Mouse (Mus musculus): ENCODE results near the gene Trabd. TPM values are rescaled to one million over a fixed set of nuclear protein-coding genes. Genes with fewer than 3 reads are reported as not detected.
A peak's percentile ranks its signal among the peaks of the same experiment; 100 is the strongest.

Trabd gene
- polyA plus RNA-seq, 1 experiment from 2014 or later: 51.7 TPM

- H3K4me1 ChIP-seq (ENCODE audit: control insufficient read depth, insufficient read depth, low read length): no peaks in the 10 kb centered on the region
- no peak overlapping the region for H3K4me3 ChIP-seq (ENCODE audit: low read depth, low read length)
- no peaks in the 10 kb centered on the region for H3K27me3 ChIP-seq (ENCODE audit: control insufficient read depth, insufficient read depth, low read length)
- H3K4me2 ChIP-seq: no peak overlapping the region
- peaks cover 46% of the 10 kb centered on the region for H3K36me3 ChIP-seq (ENCODE audit: control insufficient read depth, insufficient read depth, low read length)
- H3K27ac ChIP-seq (ENCODE audit: low read depth, low read length): no peak overlapping the region
- H3K9ac ChIP-seq (ENCODE audit: low read depth, low read length): no peak overlapping the region
- 89% methylated on average over 13 of the region's 13 CpGs for WGBS (ENCODE audit: insufficient replicate concordance)
- H3K9me3 ChIP-seq (replicated peaks; ENCODE audit: control insufficient read depth, low read length): no peaks in the 10 kb centered on the region
- ATAC-seq (replicated peaks; ENCODE audit: insufficient number of reproducible peaks, low FRiP score, low TSS enrichment): no peak
These were observed 31.1 kb downstream of the Trabd start for GRCm38 (mm10) chr15:89106073-89106472.

- ATAC-seq (replicated peaks; ENCODE audit: insufficient number of reproducible peaks, low FRiP score, low TSS enrichment): no peak
These were observed 32.1 kb downstream of the Trabd start for GRCm38 (mm10) chr15:89106976-89107375.

GRCm38 (mm10) chr15:89110147-89110546 is 35.2 kb downstream of the Trabd start:
- H3K27ac ChIP-seq (ENCODE audit: low read depth, low read length): no peak overlapping the region
- ATAC-seq (replicated peaks; ENCODE audit: insufficient number of reproducible peaks, low FRiP score, low TSS enrichment): no peak
- H3K9ac ChIP-seq (ENCODE audit: low read depth, low read length): no peak overlapping the region
- peaks cover 26% of the 10 kb centered on the region for H3K36me3 ChIP-seq (ENCODE audit: control insufficient read depth, insufficient read depth, low read length)
- H3K4me1 ChIP-seq (ENCODE audit: control insufficient read depth, insufficient read depth, low read length): no peaks in the 10 kb centered on the region
- no peak overlapping the region for H3K4me3 ChIP-seq (ENCODE audit: low read depth, low read length)
- WGBS (ENCODE audit: insufficient replicate concordance): 78% methylated on average over 9 of the region's 9 CpGs
- H3K9me3 ChIP-seq (replicated peaks; ENCODE audit: control insufficient read depth, low read length): no peaks in the 10 kb centered on the region
- H3K27me3 ChIP-seq (ENCODE audit: control insufficient read depth, insufficient read depth, low read length): no peaks in the 10 kb centered on the region
- H3K4me2 ChIP-seq: no peak overlapping the region

More at GRCm38 (mm10) chr15:89106976-89107375, 32.1 kb downstream of the Trabd start:
- Histone ChIP-seq H3K27ac (ENCODE audit: low read depth, low read length) (no peak overlapping the region), H3K4me3 (ENCODE audit: low read depth, low read length) (no peak overlapping the region), H3K9ac (ENCODE audit: low read depth, low read length) (no peak overlapping the region), H3K9me3 (replicated peaks; ENCODE audit: control insufficient read depth, low read length) (no peaks in the 10 kb centered on the region), H3K4me1 (ENCODE audit: control insufficient read depth, insufficient read depth, low read length) (no peaks in the 10 kb centered on the region), H3K4me2 (no peak overlapping the region), H3K27me3 (ENCODE audit: control insufficient read depth, insufficient read depth, low read length) (no peaks in the 10 kb centered on the region), H3K36me3 (ENCODE audit: control insufficient read depth, insufficient read depth, low read length) (peaks cover 42% of the 10 kb centered on the region)
- 100% methylated on average over 1 of the region's 1 CpGs for WGBS (ENCODE audit: insufficient replicate concordance)

GRCm38 (mm10) chr15:89118007-89118406 is 43.1 kb downstream of the Trabd start:
- no peak overlapping the region for H3K9ac ChIP-seq (ENCODE audit: low read depth, low read length)
- H3K36me3 ChIP-seq (ENCODE audit: control insufficient read depth, insufficient read depth, low read length): peaks cover 13% of the 10 kb centered on the region
- ATAC-seq (replicated peaks; ENCODE audit: insufficient number of reproducible peaks, low FRiP score, low TSS enrichment): no peak

GRCm38 (mm10) chr15:89122649-89123366 is 47.9 kb downstream of the Trabd start, which contains the start of gene Tubgcp6:
Tubgcp6 (minus strand) TSS chr15:89123112.
- 0 out of 2 replicates have a peak, but pooled peaks cover 2% of the 10 kb centered on the region for H3K36me3 ChIP-seq (ENCODE audit: control insufficient read depth, insufficient read depth, low read length)
- H3K27ac ChIP-seq (ENCODE audit: low read depth, low read length): peak within 1 kb of the TSS; percentile 73
- peaks cover 28% of the 10 kb centered on the region for H3K4me1 ChIP-seq (ENCODE audit: control insufficient read depth, insufficient read depth, low read length)
- H3K27me3 ChIP-seq (ENCODE audit: control insufficient read depth, insufficient read depth, low read length): no peaks in the 10 kb centered on the region
- ATAC-seq (replicated peaks; ENCODE audit: insufficient number of reproducible peaks, low FRiP score, low TSS enrichment): peak; percentile 78
- under 1% methylated on average over 47 of the region's 47 CpGs for WGBS (ENCODE audit: insufficient replicate concordance)
- H3K4me3 ChIP-seq (ENCODE audit: low read depth, low read length): peak within 1 kb of the TSS; percentile 95
- H3K9ac ChIP-seq (ENCODE audit: low read depth, low read length): peak within 1 kb of the TSS; percentile 90
- no peaks in the 10 kb centered on the region for H3K9me3 ChIP-seq (replicated peaks; ENCODE audit: control insufficient read depth, low read length)
- peak within 1 kb of the TSS; percentile 71 for H3K4me2 ChIP-seq

More at GRCm38 (mm10) chr15:89118007-89118406, 43.1 kb downstream of the Trabd start:
- H3K9me3 ChIP-seq (replicated peaks; ENCODE audit: control insufficient read depth, low read length): no peaks in the 10 kb centered on the region
- no peak overlapping the region for H3K4me2 ChIP-seq
- no peak overlapping the region for H3K4me3 ChIP-seq (ENCODE audit: low read depth, low read length)
- peaks cover 20% of the 10 kb centered on the region for H3K4me1 ChIP-seq (ENCODE audit: control insufficient read depth, insufficient read depth, low read length)
- no peak overlapping the region for H3K27ac ChIP-seq (ENCODE audit: low read depth, low read length)
- no peaks in the 10 kb centered on the region for H3K27me3 ChIP-seq (ENCODE audit: control insufficient read depth, insufficient read depth, low read length)

- ATAC-seq (replicated peaks; ENCODE audit: insufficient number of reproducible peaks, low FRiP score, low TSS enrichment): no peak
- H3K4me2 ChIP-seq: peak overlapping the region; percentile 71
- WGBS (ENCODE audit: insufficient replicate concordance): 33% methylated on average over 11 of the region's 11 CpGs
- H3K36me3 ChIP-seq (ENCODE audit: control insufficient read depth, insufficient read depth, low read length): 0 out of 2 replicates have a peak, but pooled peaks cover 2% of the 10 kb centered on the region
- H3K27me3 ChIP-seq (ENCODE audit: control insufficient read depth, insufficient read depth, low read length): no peaks in the 10 kb centered on the region
- peak overlapping the region; percentile 73 for H3K27ac ChIP-seq (ENCODE audit: low read depth, low read length)
- peaks cover 31% of the 10 kb centered on the region for H3K4me1 ChIP-seq (ENCODE audit: control insufficient read depth, insufficient read depth, low read length)
- no peaks in the 10 kb centered on the region for H3K9me3 ChIP-seq (replicated peaks; ENCODE audit: control insufficient read depth, low read length)
- H3K4me3 ChIP-seq (ENCODE audit: low read depth, low read length): peak overlapping the region; percentile 95
- H3K9ac ChIP-seq (ENCODE audit: low read depth, low read length): peak overlapping the region; percentile 90
These were observed 48.7 kb downstream of the Trabd start for GRCm38 (mm10) chr15:89123595-89123994.

GRCm38 (mm10) chr15:89124312-89124711 is 49.4 kb downstream of the Trabd start:
- Histone ChIP-seq H3K27ac (ENCODE audit: low read depth, low read length) (no peak overlapping the region), H3K4me1 (ENCODE audit: control insufficient read depth, insufficient read depth, low read length) (peaks cover 34% of the 10 kb centered on the region), H3K36me3 (ENCODE audit: control insufficient read depth, insufficient read depth, low read length) (0 out of 2 replicates have a peak, but pooled peaks cover 2% of the 10 kb centered on the region), H3K9me3 (replicated peaks; ENCODE audit: control insufficient read depth, low read length) (no peaks in the 10 kb centered on the region), H3K9ac (ENCODE audit: low read depth, low read length) (no peak overlapping the region), H3K4me2 (no peak overlapping the region), H3K27me3 (ENCODE audit: control insufficient read depth, insufficient read depth, low read length) (no peaks in the 10 kb centered on the region), H3K4me3 (ENCODE audit: low read depth, low read length) (no peak overlapping the region)
- ATAC-seq (replicated peaks; ENCODE audit: insufficient number of reproducible peaks, low FRiP score, low TSS enrichment): no peak
- 90% methylated on average over 3 of the region's 3 CpGs for WGBS (ENCODE audit: insufficient replicate concordance)

GRCm38 (mm10) chr15:89125351-89125750 is 50.4 kb downstream of the Trabd start:
- Histone ChIP-seq H3K27ac (ENCODE audit: low read depth, low read length) (no peak overlapping the region), H3K4me2 (no peak overlapping the region), H3K27me3 (ENCODE audit: control insufficient read depth, insufficient read depth, low read length) (no peaks in the 10 kb centered on the region), H3K9me3 (replicated peaks; ENCODE audit: control insufficient read depth, low read length) (no peaks in the 10 kb centered on the region), H3K4me1 (ENCODE audit: control insufficient read depth, insufficient read depth, low read length) (peaks cover 30% of the 10 kb centered on the region), H3K9ac (ENCODE audit: low read depth, low read length) (no peak overlapping the region), H3K4me3 (ENCODE audit: low read depth, low read length) (no peak overlapping the region), H3K36me3 (ENCODE audit: control insufficient read depth, insufficient read depth, low read length) (peaks cover 2% of the 10 kb centered on the region; the same call in 1 of the 2 replicates)
- WGBS (ENCODE audit: insufficient replicate concordance): 86% methylated on average over 9 of the region's 9 CpGs
- no peak for ATAC-seq (replicated peaks; ENCODE audit: insufficient number of reproducible peaks, low FRiP score, low TSS enrichment)

- H3K27ac ChIP-seq (ENCODE audit: low read depth, low read length): no peak overlapping the region
- peaks cover 21% of the 10 kb centered on the region for H3K4me1 ChIP-seq (ENCODE audit: control insufficient read depth, insufficient read depth, low read length)
- H3K36me3 ChIP-seq (ENCODE audit: control insufficient read depth, insufficient read depth, low read length): peaks cover 2% of the 10 kb centered on the region; the same call in 1 of the 2 replicates
- no peaks in the 10 kb centered on the region for H3K9me3 ChIP-seq (replicated peaks; ENCODE audit: control insufficient read depth, low read length)
- 88% methylated on average over 8 of the region's 8 CpGs for WGBS (ENCODE audit: insufficient replicate concordance)
- H3K4me2 ChIP-seq: no peak overlapping the region
- no peak overlapping the region for H3K9ac ChIP-seq (ENCODE audit: low read depth, low read length)
- H3K27me3 ChIP-seq (ENCODE audit: control insufficient read depth, insufficient read depth, low read length): no peaks in the 10 kb centered on the region
- H3K4me3 ChIP-seq (ENCODE audit: low read depth, low read length): no peak overlapping the region
- ATAC-seq (replicated peaks; ENCODE audit: insufficient number of reproducible peaks, low FRiP score, low TSS enrichment): no peak
These were observed 51.7 kb downstream of the Trabd start for GRCm38 (mm10) chr15:89126622-89127021.
